Mouse (Mus musculus): ENCODE measurements at regions not wholly inside any gene's neighbourhood (a gene's known extent, or its start where the extent isn't known, plus 50 kb on each side); places are given as distances from the start of the nearest gene placed in this dataset.

DNA sequence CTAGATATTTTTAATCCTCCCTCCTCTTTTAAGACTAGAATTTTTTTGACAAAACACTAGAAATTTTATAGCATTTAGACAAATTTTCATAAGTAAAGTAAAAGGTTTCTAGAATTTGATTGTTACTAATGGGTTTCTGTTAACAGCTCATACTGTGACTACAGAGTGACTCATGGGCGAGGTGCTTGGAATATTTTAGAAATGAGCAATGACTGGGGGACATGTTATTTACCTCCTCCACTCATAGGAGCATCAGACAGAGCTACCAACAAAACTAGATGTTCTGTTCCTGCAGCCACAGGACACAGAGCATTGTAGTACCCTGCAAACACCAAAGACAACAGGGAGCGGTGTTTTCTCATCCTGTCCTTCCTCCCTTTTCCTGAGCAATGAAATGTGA lies 144.3 kb upstream of the Sp8 start:
- no peak for TF ChIP-seq CTCF (IDR thresholded peaks at IDR 0.05)
- Histone ChIP-seq H3K4me3 (no peak overlapping the region), H3K27ac (no peak overlapping the region)
- no peak for DNase-seq
- intact Hi-C loops (cut with DNase I) = no loop called here

GRCm38 (mm10) chr12:118698110-118698509 lies 148.0 kb upstream of the Sp8 start:
- H3K27ac ChIP-seq = no peak overlapping the region
- intact Hi-C loops (cut with DNase I) = no loop called here
- H3K4me3 ChIP-seq = no peak overlapping the region
- no peak for DNase-seq
- TF ChIP-seq CTCF (IDR thresholded peaks at IDR 0.05) = no peak

GRCm38 (mm10) chr12:118694701-118695100 lies 151.4 kb upstream of the Sp8 start:
- no peak for DNase-seq
- no peak for TF ChIP-seq CTCF (IDR thresholded peaks at IDR 0.05)
- intact Hi-C loops (cut with DNase I) = no loop called here
- no peak overlapping the region for H3K4me3 ChIP-seq
- H3K27ac ChIP-seq = no peak overlapping the region

DNA sequence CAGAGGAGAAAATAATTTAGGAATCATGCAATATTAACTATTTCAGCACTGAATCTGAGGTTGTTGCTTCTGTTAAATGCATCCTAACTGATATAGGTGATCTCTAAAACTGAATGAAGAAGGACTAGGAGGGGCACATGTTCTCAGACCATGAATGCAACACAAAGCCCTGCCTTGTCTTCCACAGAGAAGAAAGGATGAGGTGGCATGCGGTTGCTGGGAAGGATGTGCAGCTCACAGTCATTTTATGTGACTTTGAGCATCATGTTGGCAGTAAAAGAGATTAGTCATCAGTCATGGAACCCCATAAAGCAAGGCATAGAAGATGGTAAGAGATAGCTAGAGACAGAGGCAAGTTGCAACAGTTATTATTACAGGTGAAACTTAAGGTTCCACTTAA lies 163.2 kb upstream of the Sp8 start:
- no peak overlapping the region for H3K4me3 ChIP-seq
- TF ChIP-seq CTCF (IDR thresholded peaks at IDR 0.05) = no peak
- intact Hi-C loops (cut with DNase I) = no loop called here
- no peak overlapping the region for H3K27ac ChIP-seq
- no peak for DNase-seq

DNA sequence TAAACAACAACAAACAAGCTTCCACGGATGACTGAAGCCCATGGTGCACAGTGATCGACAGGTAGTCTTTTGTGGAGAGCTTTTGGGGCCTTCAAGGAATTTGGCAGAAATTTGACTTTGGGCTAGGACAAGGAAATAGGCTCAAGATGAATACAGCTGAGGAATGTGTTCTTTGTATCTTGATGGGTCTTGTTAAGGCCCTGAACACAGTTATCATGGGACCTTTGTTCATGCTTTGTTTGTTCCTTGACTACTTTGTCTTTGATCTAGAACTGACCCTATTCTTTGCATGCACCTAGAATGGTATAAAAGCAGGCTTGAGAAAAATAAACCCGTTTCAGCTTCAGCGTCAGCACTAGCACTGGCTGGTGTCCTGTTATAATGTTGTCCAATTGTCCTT lies 168.1 kb upstream of the Sp8 start:
- intact Hi-C loops (cut with DNase I) = no loop called here
- no peak for DNase-seq
- TF ChIP-seq CTCF (IDR thresholded peaks at IDR 0.05) = no peak
- no peak overlapping the region for H3K4me3 ChIP-seq
- no peak overlapping the region for H3K27ac ChIP-seq

- Histone ChIP-seq H3K4me3 (no peak overlapping the region), H3K27ac (no peak overlapping the region)
- intact Hi-C loops (cut with DNase I) = no loop called here
- TF ChIP-seq CTCF (IDR thresholded peaks at IDR 0.05) = no peak
- no peak for DNase-seq
Observed at GRCm38 (mm10) chr12:118661575-118661974, 184.6 kb upstream of the Sp8 start.

DNA sequence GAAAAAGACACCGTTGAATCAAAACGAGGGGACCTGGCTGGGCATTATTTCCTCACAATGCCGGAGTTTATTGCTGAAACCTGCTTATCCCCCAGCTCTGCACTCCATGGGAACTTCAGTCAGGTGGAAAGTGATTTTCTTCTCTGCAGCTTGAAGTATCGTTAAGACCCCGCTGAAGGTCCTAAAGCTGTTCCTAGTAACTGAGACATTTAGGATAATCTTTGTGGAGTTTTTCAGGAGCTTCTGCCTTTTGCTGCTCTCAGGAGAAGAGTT lies 185.0 kb upstream of the Sp8 start:
- intact Hi-C loops (cut with DNase I) = no loop called here
- Histone ChIP-seq H3K27ac (no peak overlapping the region), H3K4me3 (no peak overlapping the region)
- DNase-seq = no peak
- TF ChIP-seq CTCF (IDR thresholded peaks at IDR 0.05) = no peak

- no peak overlapping the region for H3K27ac ChIP-seq
- no peak overlapping the region for H3K4me3 ChIP-seq
- intact Hi-C loops (cut with DNase I) = no loop called here
- DNase-seq = no peak
- TF ChIP-seq CTCF (IDR thresholded peaks at IDR 0.05) = no peak
Observed at GRCm38 (mm10) chr12:118660384-118661213, 185.5 kb upstream of the Sp8 start.

- no peak for DNase-seq
- no peak overlapping the region for H3K4me3 ChIP-seq
- TF ChIP-seq CTCF (IDR thresholded peaks at IDR 0.05) = no peak
- intact Hi-C loops (cut with DNase I) = no loop called here
- H3K27ac ChIP-seq = no peak overlapping the region
Observed at GRCm38 (mm10) chr12:118659240-118660120, 186.6 kb upstream of the Sp8 start.

DNA sequence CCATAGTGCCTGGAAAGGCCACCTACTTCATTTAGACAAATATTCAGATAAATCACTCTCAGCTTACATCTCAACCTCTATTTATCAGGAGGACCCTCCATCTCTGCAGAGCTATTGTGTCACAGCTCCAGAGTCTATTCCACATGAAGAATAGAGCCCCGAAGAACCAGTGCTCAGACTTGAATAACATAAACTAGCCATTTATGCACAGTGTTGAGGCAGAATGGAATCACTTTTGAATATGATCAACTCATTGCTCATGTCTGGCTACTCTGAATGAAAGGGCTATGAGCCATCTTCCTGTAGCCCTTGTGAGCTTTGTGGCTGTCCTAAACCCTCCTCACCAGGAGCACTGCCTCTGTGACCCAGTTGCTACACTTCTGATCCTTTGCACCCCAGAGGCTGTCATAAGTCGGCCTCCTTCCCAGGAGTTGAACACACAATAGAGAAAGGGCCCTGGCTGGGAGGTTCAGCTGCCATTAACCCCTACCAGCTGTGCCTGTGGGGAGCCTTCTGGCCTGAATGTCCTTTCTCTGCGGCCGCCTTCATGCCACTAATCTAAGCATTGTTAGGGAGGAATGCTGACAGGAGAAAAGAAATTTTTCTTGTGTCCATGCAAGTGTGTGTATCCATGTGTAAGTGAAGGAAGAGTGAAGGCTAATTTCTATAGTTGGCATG lies 195.5 kb upstream of the Sp8 start:
- intact Hi-C loops (cut with DNase I) = no loop called here
- DNase-seq = no peak
- Histone ChIP-seq H3K27ac (no peak overlapping the region), H3K4me3 (no peak overlapping the region)
- TF ChIP-seq CTCF (IDR thresholded peaks at IDR 0.05) = no peak

- Histone ChIP-seq H3K4me3 (no peak overlapping the region), H3K27ac (no peak overlapping the region)
- DNase-seq = no peak
- TF ChIP-seq CTCF (IDR thresholded peaks at IDR 0.05) = no peak
- intact Hi-C loops (cut with DNase I) = no loop called here
Observed at GRCm38 (mm10) chr12:118649323-118649973, 196.7 kb upstream of the Sp8 start.

DNA sequence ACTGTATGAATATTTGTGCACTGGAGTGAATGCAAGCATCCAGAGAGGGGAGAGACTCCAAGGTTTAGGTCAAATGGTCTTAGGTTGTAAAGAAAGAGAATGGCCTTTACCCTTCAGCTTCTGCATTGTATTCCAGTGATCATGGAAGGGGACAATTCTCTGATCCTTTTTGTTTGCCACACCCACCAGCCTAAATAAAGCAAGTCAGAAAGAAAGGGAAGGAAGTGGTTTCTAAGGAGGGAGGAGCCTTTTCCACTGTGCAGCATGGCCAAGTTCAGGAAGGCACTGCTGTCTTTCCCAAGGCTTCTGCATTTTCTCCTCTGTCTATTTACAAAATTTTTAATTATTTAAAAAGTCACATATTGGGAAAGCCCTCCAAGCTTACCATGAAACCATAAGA lies 197.5 kb upstream of the Sp8 start:
- intact Hi-C loops (cut with DNase I) = no loop called here
- TF ChIP-seq CTCF (IDR thresholded peaks at IDR 0.05) = no peak
- no peak for DNase-seq
- Histone ChIP-seq H3K4me3 (no peak overlapping the region), H3K27ac (no peak overlapping the region)
